Mouse (Mus musculus) kidney, postnatal 0 days (tissue): ENCODE measurements around the gene Slc26a1. TPM values are rescaled to one million over a fixed set of nuclear protein-coding genes. Genes with fewer than 3 reads are reported as not detected.

Experiments used
- ATAC-seq: fragments of 200-750 bp; cut with Nextera tagmentation; replicated peaks from 2 replicates; pipeline ENCODE4 v1.8.0; 2017; ENCODE audit warnings: low read depth, moderate number of reproducible peaks, moderate TSS enrichment, moderate library complexity; ENCODE audit not compliant: low FRiP score
- DNase-seq: peaks from one replicate; pipeline ENCODE4 v3.0.0-alpha.2; 2016; ENCODE audit warnings: low spot score
- H3K27ac ChIP-seq: fragments of 300-500 bp; sonication (generic); 2 replicates; pipeline ENCODE4 v1.5.1; 2014; ENCODE audit warnings: mild to moderate bottlenecking
- H3K27me3 ChIP-seq: fragments of 300-500 bp; sonication (generic); 2 replicates; pipeline ENCODE4 v1.6.1; 2014; ENCODE audit warnings: low read length, mixed read lengths; ENCODE audit not compliant: insufficient read depth
- H3K36me3 ChIP-seq: fragments of 300-500 bp; sonication (generic); 2 replicates; pipeline ENCODE4 v1.6.1; 2014; ENCODE audit warnings: low read length, mixed read lengths; ENCODE audit not compliant: insufficient read depth
- H3K4me1 ChIP-seq: fragments of 300-500 bp; sonication (generic); replicated peaks from 2 replicates; pipeline ENCODE4 v1.6.1; 2014; ENCODE audit warnings: antibody characterized with exemption, low read length, mixed read lengths; ENCODE audit not compliant: insufficient read depth
- H3K4me2 ChIP-seq: fragments of 300-500 bp; sonication (generic); 2 replicates; pipeline ENCODE4 v1.6.1; 2014; ENCODE audit warnings: mild to moderate bottlenecking, low read length, moderate library complexity, mixed read lengths
- H3K4me3 ChIP-seq: fragments of 300-500 bp; sonication (generic); replicated peaks from 2 replicates; pipeline ENCODE4 v1.5.1; 2014; ENCODE audit warnings: low read depth, low read length
- H3K9ac ChIP-seq: fragments of 300-500 bp; sonication (generic); 2 replicates; pipeline ENCODE4 v1.6.1; 2014; ENCODE audit warnings: low read depth, low read length
- H3K9me3 ChIP-seq: fragments of 300-500 bp; sonication (generic); replicated peaks from 2 replicates; pipeline ENCODE4 v1.6.1; 2016; ENCODE audit warnings: low read length, inconsistent platforms, mixed read lengths
- CTCF ChIP-seq: IDR thresholded peaks from 2 replicates; pipeline ENCODE4 v1.5.1; 2016; ENCODE audit warnings: antibody characterized with exemption, low read depth, mild to moderate bottlenecking, moderate library complexity
- WGBS: fragments of 180-500 bp; shearing (Covaris S2); extraction: QIAGEN DNeasy Blood & Tissue Kit; methylation state at CpG from one replicate; pipeline ENCODE4 v1.1.7; 2014; 5-methylcytosine and 5-hydroxymethylcytosine counted together
- polyA plus RNA-seq: library from polyadenylated mRNA; unstranded; fragments of >200 nt; fragmentation: Nextera tagmentation; extraction: Ambion mirVana; gene quantifications from 2 replicates; pipeline ENCODE4 v1.2.1, GENCODE M21; 2015

Slc26a1 gene
- polyA plus RNA-seq, 1 experiment from 2014 or later, result 8.5 TPM

DNA sequence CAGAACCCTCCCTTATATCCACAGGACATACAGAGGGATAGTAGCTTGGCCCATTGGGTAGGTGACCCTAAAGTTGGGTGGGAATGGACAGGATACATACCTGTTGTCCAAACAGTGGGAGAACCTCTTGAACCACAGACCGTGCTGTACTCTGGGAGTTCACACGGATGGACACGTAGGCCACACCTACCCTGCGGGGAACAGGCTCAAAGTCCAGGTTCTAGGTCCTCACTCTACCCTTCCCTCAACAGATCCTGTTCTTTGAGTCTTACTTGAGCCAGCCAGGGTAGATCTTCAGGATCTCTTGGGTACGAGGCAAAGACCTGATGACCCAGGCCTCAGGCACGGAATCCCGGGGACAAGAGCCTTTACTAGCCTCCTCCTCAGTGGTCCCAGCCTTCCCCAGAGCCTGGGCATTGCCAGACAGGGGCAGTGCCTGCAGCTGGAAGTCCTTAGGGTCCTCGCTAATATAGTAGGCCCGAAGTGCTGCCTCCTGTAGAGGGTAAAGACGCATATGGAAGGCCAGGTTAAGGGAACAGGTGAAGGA is 20.9 kb downstream of the Slc26a1 start:
- Histone ChIP-seq H3K9ac (no peak overlapping the region), H3K4me1 (no peaks in the 10 kb centered on the region), H3K9me3 (no peaks in the 10 kb centered on the region), H3K4me3 (no peak overlapping the region), H3K27ac (no peak overlapping the region), H3K4me2 (no peak overlapping the region), H3K27me3 (no peaks in the 10 kb centered on the region), H3K36me3 (peaks cover 39% of the 10 kb centered on the region)
- 91% methylated on average over 10 of the region's 10 CpGs for WGBS
- no peak for DNase-seq
- no peak for TF ChIP-seq CTCF
- ATAC-seq, result no peak

DNA sequence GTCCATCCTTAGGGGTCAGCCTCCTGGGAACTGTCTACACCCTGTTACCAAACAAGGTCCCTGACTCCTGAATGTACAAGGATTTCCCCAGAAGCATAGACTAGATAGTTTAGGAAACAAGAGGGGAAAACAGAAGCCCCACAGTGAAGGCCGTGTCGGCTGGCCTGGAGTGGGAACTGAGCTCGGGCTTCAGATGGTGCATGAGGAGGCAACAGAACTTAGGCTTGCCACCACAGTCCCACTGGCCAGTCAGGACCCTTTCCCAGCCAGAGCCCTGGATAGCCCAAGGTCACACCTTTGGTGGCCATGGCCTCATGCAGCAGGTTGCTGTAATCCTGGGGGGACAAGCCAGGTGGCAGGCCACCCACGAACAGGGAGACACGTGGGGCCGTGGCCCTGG is 22.0 kb downstream of the Slc26a1 start:
- H3K4me2 ChIP-seq, result no peak overlapping the region
- H3K27ac ChIP-seq, result no peak overlapping the region
- no peaks in the 10 kb centered on the region for H3K9me3 ChIP-seq
- H3K9ac ChIP-seq, result no peak overlapping the region
- no peak overlapping the region for H3K4me3 ChIP-seq
- 85% methylated on average over 6 of the region's 6 CpGs for WGBS
- H3K36me3 ChIP-seq, result peaks cover 39% of the 10 kb centered on the region
- ATAC-seq, result no peak
- DNase-seq, result no peak
- no peaks in the 10 kb centered on the region for H3K27me3 ChIP-seq
- TF ChIP-seq CTCF, result no peak
- no peaks in the 10 kb centered on the region for H3K4me1 ChIP-seq

DNA sequence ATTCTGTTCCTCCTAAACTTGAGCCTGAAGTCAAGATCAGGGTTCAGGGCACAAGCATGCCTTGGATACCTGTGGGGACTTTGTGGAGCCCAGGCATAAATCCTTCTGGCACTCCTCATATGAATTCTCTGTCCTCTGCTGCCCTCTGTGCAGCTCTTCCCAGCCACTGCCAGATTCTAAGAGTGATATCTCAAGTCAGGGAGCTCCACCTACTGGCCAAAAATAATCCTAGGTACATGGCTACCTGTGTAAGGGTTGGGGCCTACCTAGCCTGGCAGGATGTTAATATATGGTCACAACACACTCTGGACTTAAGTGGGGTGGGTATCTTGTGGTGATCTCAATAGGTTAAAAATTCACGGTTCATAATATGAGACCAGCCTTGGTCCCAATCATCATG is 23.5 kb downstream of the Slc26a1 start:
- no peaks in the 10 kb centered on the region for H3K9me3 ChIP-seq
- ATAC-seq (peak; percentile 40; the same call in 1 of the 2 replicates), DNase-seq (peak; percentile 73)
- no peaks in the 10 kb centered on the region for H3K27me3 ChIP-seq
- H3K9ac ChIP-seq, result no peak overlapping the region
- no peak overlapping the region for H3K4me2 ChIP-seq
- 60% methylated on average over 1 of the region's 1 CpGs for WGBS
- H3K36me3 ChIP-seq, result peaks cover 44% of the 10 kb centered on the region
- no peak overlapping the region for H3K4me3 ChIP-seq
- H3K27ac ChIP-seq, result no peak overlapping the region
- peak; percentile 82 for TF ChIP-seq CTCF
- H3K4me1 ChIP-seq, result no peaks in the 10 kb centered on the region

GRCm38 (mm10) chr5:108651136-108651720 is 24.1 kb downstream of the Slc26a1 start:
- ATAC-seq (no peak), DNase-seq (no peak)
- H3K9me3 ChIP-seq, result no peaks in the 10 kb centered on the region
- peaks cover 47% of the 10 kb centered on the region for H3K36me3 ChIP-seq
- no peaks in the 10 kb centered on the region for H3K27me3 ChIP-seq
- TF ChIP-seq CTCF, result no peak
- H3K4me1 ChIP-seq, result no peaks in the 10 kb centered on the region
- no peak overlapping the region for H3K9ac ChIP-seq
- no peak overlapping the region for H3K4me3 ChIP-seq
- H3K4me2 ChIP-seq, result no peak overlapping the region
- WGBS, result 83% methylated on average over 5 of the region's 5 CpGs
- H3K27ac ChIP-seq, result no peak overlapping the region

GRCm38 (mm10) chr5:108650341-108650740 is 25.0 kb downstream of the Slc26a1 start:
- H3K36me3 ChIP-seq, result peaks cover 44% of the 10 kb centered on the region; the same call in 1 of the 2 replicates
- TF ChIP-seq CTCF, result no peak

GRCm38 (mm10) chr5:108648937-108649576 is 26.3 kb downstream of the Slc26a1 start:
- WGBS, result 93% methylated on average over 11 of the region's 11 CpGs
- Histone ChIP-seq H3K4me2 (no peak overlapping the region), H3K9ac (no peak overlapping the region), H3K27me3 (no peaks in the 10 kb centered on the region), H3K27ac (no peak overlapping the region), H3K36me3 (peaks cover 32% of the 10 kb centered on the region; the same call in 1 of the 2 replicates), H3K4me1 (no peaks in the 10 kb centered on the region), H3K4me3 (no peak overlapping the region), H3K9me3 (no peaks in the 10 kb centered on the region)
- no peak for DNase-seq
- ATAC-seq, result no peak
- TF ChIP-seq CTCF, result no peak

More at GRCm38 (mm10) chr5:108650341-108650740, 25.0 kb downstream of the Slc26a1 start:
- H3K4me1 ChIP-seq, result no peaks in the 10 kb centered on the region
- no peak overlapping the region for H3K27ac ChIP-seq
- no peaks in the 10 kb centered on the region for H3K9me3 ChIP-seq
- ATAC-seq (no peak), DNase-seq (no peak)
- no peak overlapping the region for H3K4me2 ChIP-seq
- no peaks in the 10 kb centered on the region for H3K27me3 ChIP-seq
- H3K4me3 ChIP-seq, result no peak overlapping the region
- 85% methylated on average over 7 of the region's 7 CpGs for WGBS
- H3K9ac ChIP-seq, result no peak overlapping the region
